Mouse (Mus musculus): ENCODE measurements around the gene D430041D05Rik. TPM values are rescaled to one million over a fixed set of nuclear protein-coding genes. Genes with fewer than 3 reads are reported as not detected.
"Not testable (repeated sequence)": the region's sequence is repeated elsewhere in the genome, so short reads cannot be mapped to it uniquely, and the experiment has no call there.

The D430041D05Rik gene
- total RNA-seq, 2 experiments from 2014 or later, result 0.03 TPM

DNA sequence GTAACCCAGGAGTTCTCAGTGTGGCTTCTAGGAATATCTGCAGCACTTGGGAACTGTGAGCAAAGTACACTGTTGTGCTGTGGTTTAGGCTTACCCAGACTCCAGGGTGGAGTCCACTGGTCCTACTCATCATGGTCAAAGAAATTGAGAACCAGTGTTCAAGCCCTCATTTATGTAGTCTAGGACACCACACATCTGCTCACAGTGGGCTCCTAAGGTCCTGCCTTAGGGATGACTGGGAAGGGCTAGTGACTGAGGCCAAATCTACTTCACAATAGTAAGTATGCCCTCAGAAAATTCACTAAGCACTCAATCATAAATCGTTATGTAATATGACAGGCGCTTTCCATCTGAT is 311.6 kb downstream of the D430041D05Rik start:
- no peak for DNase-seq (ENCODE audit: low spot score)
- intact Hi-C loops (cut with DNase I), result loop anchor here (10.0 kb wide), 1 partner anchor 64 kb away; no protein-coding TSS in a partner anchor

DNA sequence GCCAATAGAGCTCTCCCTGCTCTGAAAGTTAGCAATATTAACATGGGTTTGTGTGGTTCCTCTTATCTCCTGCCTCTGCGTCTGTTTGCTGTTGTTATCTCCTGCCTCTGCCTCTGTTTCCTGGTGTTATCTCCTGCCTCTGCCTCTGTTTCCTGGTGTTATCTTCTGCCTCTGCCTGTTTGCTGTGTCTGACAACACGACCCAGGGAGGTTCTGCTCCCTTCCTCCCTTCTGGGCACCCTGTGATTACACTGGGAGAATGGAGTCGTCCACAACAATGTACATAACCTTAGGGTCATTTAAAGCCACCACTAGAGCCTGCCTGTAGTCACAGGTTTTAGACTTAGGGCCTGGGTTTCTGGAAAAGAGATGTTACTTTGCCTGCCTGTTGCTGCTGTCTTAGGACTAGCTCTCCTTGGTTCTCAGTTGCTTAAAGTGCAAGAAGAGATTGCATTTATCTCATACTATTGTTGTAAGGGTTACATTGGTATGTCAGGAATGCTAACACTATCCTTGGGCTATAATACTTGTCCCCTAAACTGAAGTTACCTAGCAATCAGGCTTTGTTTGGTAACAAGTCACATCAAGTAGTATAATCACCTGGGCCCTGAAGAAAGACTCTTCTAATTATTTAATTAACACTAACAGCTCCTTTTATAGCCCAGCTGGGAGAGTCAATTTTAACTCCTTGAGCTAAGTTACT is 312.1 kb downstream of the D430041D05Rik start:
- intact Hi-C loops (cut with DNase I), result loop anchor here (10.0 kb wide), 1 partner anchor 64 kb away; no protein-coding TSS in a partner anchor
- no peak for DNase-seq (ENCODE audit: low spot score)

GRCm38 (mm10) chr2:104097396-104097795 is 313.4 kb downstream of the D430041D05Rik start:
- intact Hi-C loops (cut with DNase I), result loop anchor here (2.0 to 10.0 kb wide), 2 partner anchors 25 to 63 kb away; partner anchors contain the start of gene A930018P22Rik
- DNase-seq (ENCODE audit: low spot score), result not testable (repeated sequence)

GRCm38 (mm10) chr2:104096796-104097195 is 314.0 kb downstream of the D430041D05Rik start:
- intact Hi-C loops (cut with DNase I), result loop anchor here (1.0 to 10.0 kb wide), 3 partner anchors 26 to 62 kb away; partner anchors contain the start of gene A930018P22Rik
- not testable (repeated sequence) for DNase-seq (ENCODE audit: low spot score)

- DNase-seq (ENCODE audit: low spot score), result no peak
- intact Hi-C loops (cut with DNase I), result loop anchor here (1.0 to 10.0 kb wide), 3 partner anchors 26 to 61 kb away; partner anchors contain the start of gene A930018P22Rik
Observed at GRCm38 (mm10) chr2:104096256-104096655, 314.6 kb downstream of the D430041D05Rik start.

- intact Hi-C loops (cut with DNase I), result loop anchor here (1.0 to 10.0 kb wide), 4 partner anchors 23 to 61 kb away; partner anchors contain the start of gene A930018P22Rik
Observed at GRCm38 (mm10) chr2:104095741-104096213, 315.0 kb downstream of the D430041D05Rik start, which contains the start of gene Cd59a. Cd59a (plus strand) TSS chr2:104095801.

GRCm38 (mm10) chr2:104093305-104093704 is 317.5 kb downstream of the D430041D05Rik start:
- intact Hi-C loops (cut with DNase I), result loop anchor here (10.0 kb wide), 1 partner anchor 59 kb away; no protein-coding TSS in a partner anchor

More at GRCm38 (mm10) chr2:104095741-104096213, 315.0 kb downstream of the D430041D05Rik start, which contains the start of gene Cd59a:
- DNase-seq (ENCODE audit: low spot score), result peak; percentile 77

More at GRCm38 (mm10) chr2:104093305-104093704, 317.5 kb downstream of the D430041D05Rik start:
- no peak for DNase-seq (ENCODE audit: low spot score)

Small RNAs within 50 kb of the gene (microRNA-seq; reads per million reads assigned to microRNA genes)
- not detected for gene Mir1902

Other genes with a start within 250 kb of the D430041D05Rik start
- 100 to 1,000 TPM; 202 to 215 TPM for gene Hipk3, start 83.4 kb upstream of the D430041D05Rik start, total RNA-seq (2021)
- 10 to 100 TPM; 12.0 to 14.7 TPM for gene Cstf3, start 179.5 kb upstream of the D430041D05Rik start, total RNA-seq (2021)